Mouse (Mus musculus) R1 (cell line): Measurements from ENCODE around the gene Fgfr2.
A peak's percentile ranks its signal among the peaks of the same experiment; 100 is the strongest.

Source experiments
- DNase-seq: peaks from one replicate; pipeline ENCODE4 v3.0.0-alpha.2; 2018; ENCODE audit warnings: low read depth, low spot score

Fgfr2 gene

GRCm38 (mm10) chr7:132005996-132006696 is 1117.0 kb downstream of the Fgfr2 start:
- no peak for DNase-seq

- no peak for DNase-seq
Measured at GRCm38 (mm10) chr7:131992873-131993272, 1130.3 kb downstream of the Fgfr2 start.

- DNase-seq, result peak; percentile 57
Measured at GRCm38 (mm10) chr7:131992226-131992625, 1130.9 kb downstream of the Fgfr2 start.

GRCm38 (mm10) chr7:131989056-131989455 is 1134.1 kb downstream of the Fgfr2 start:
- DNase-seq, result peak; percentile 74

- DNase-seq, result no peak
Measured at GRCm38 (mm10) chr7:131978609-131979008, 1144.5 kb downstream of the Fgfr2 start.

GRCm38 (mm10) chr7:131975867-131976266 is 1147.3 kb downstream of the Fgfr2 start:
- no peak for DNase-seq

- no peak for DNase-seq
Measured at GRCm38 (mm10) chr7:131970255-131970654, 1152.9 kb downstream of the Fgfr2 start.

GRCm38 (mm10) chr7:131966916-131967494 is 1156.1 kb downstream of the Fgfr2 start:
- DNase-seq, result peak; percentile 30

- no peak for DNase-seq
Measured at GRCm38 (mm10) chr7:131966023-131966915, 1156.9 kb downstream of the Fgfr2 start, which contains the start of gene Gpr26. Gene Gpr26, plus strand, starts transcription at chr7:131966460.

GRCm38 (mm10) chr7:131960551-131960950 is 1162.6 kb downstream of the Fgfr2 start:
- peak; percentile 50 for DNase-seq

GRCm38 (mm10) chr7:131958705-131959104 is 1164.4 kb downstream of the Fgfr2 start:
- no peak for DNase-seq

GRCm38 (mm10) chr7:131953402-131953801 is 1169.7 kb downstream of the Fgfr2 start:
- peak; percentile 9 for DNase-seq

- DNase-seq, result no peak
Measured at GRCm38 (mm10) chr7:131951131-131951530, 1172.0 kb downstream of the Fgfr2 start.

- DNase-seq, result no peak
Measured at GRCm38 (mm10) chr7:131937611-131938010, 1185.5 kb downstream of the Fgfr2 start.

GRCm38 (mm10) chr7:131927288-131928050 is 1195.7 kb downstream of the Fgfr2 start:
- DNase-seq, result no peak

- DNase-seq, result peak; percentile 33
Measured at GRCm38 (mm10) chr7:131917384-131917783, 1205.8 kb downstream of the Fgfr2 start.

GRCm38 (mm10) chr7:131909611-131910010 is 1213.5 kb downstream of the Fgfr2 start:
- no peak for DNase-seq

- DNase-seq, result no peak
Measured at GRCm38 (mm10) chr7:131906499-131907190, 1216.5 kb downstream of the Fgfr2 start.

- DNase-seq, result peak; percentile 58
Measured at GRCm38 (mm10) chr7:131899356-131899755, 1223.8 kb downstream of the Fgfr2 start.

GRCm38 (mm10) chr7:131897282-131897681 is 1225.9 kb downstream of the Fgfr2 start:
- DNase-seq, result no peak

- no peak for DNase-seq
Measured at GRCm38 (mm10) chr7:131882824-131883223, 1240.3 kb downstream of the Fgfr2 start.
